ENCODE assay signal across 27 mouse cellular contexts in the genomic region with DNA sequence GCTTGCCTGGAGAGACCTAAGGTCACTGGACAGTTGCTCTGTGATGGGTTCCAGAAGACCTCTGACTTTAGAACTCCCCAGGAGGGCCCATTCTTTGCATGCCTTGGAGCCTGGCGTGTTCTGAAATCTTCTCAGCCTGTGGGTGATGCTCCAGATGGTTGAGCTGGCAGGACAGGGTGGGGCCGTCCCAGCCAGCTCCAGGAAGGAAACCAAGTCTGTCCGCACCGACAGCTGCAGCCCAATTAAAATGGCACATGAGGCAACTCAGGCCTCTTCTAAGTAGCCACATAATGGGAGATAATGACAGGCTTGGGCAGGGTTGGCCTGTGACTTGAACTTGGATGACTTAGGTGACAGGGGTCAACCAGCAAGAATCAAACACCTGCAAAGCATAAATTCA. TPM values are rescaled to one million over a fixed set of nuclear protein-coding genes. Genes with fewer than 3 reads are reported as not detected.
A peak's percentile ranks its signal among the peaks of the same experiment; 100 is the strongest.
DNase-seq lines count a peak whose midpoint lies in the region; ATAC-seq and TF ChIP-seq lines count a peak whose summit lies in the region.
"Had no signal": no experiment of that assay in that cellular context is flagged by ENCODE, and none has a peak within 500 bp of the region (broad histone marks: within the 10 kb centered on the region; RNA-seq: fewer than 3 reads in every experiment).

No protein-coding gene starts in this region.

- WGBS in kidney, embryonic 14.5 days = 42% methylated on average over 4 of the region's 4 CpGs
- WGBS in intestine, postnatal 0 days = 46% methylated on average over 4 of the region's 4 CpGs
- WGBS in hindbrain, postnatal 0 days = 48% methylated on average over 4 of the region's 4 CpGs

- no peaks in the 10 kb centered on the region for H3K27me3 ChIP-seq in kidney, embryonic 14.5 days (ENCODE audit: control insufficient read depth, insufficient read depth, low read length)
- no peaks in the 10 kb centered on the region for H3K27me3 ChIP-seq in Patski
- H3K27me3 ChIP-seq in intestine, postnatal 0 days (replicated peaks; ENCODE audit: control insufficient read depth, insufficient read depth, low read length) = no peaks in the 10 kb centered on the region
- no peaks in the 10 kb centered on the region; the same call in 1 of the 2 replicates for H3K27me3 ChIP-seq in hindbrain, postnatal 0 days (ENCODE audit: insufficient read depth, low read length)
- H3K27me3 ChIP-seq: hindbrain, embryonic 13.5 days; limb, embryonic 13.5 days; midbrain, embryonic 12.5 days had no signal

- CTCF ChIA-PET in Patski (lab: Charles Lee) = no interaction called here

- no peak for ATAC-seq in kidney, embryonic 14.5 days (ENCODE audit: low FRiP score, low TSS enrichment)
- ATAC-seq in Patski = no peak
- ATAC-seq in intestine, postnatal 0 days = no peak
- no peak for ATAC-seq in hindbrain, postnatal 0 days
- ATAC-seq: forebrain, embryonic 13.5 days had no signal

- no peaks in the 10 kb centered on the region for H3K36me3 ChIP-seq in kidney, embryonic 14.5 days (ENCODE audit: control insufficient read depth, insufficient read depth, low read length)
- H3K36me3 ChIP-seq in intestine, postnatal 0 days (ENCODE audit: control insufficient read depth, insufficient read depth) = no peaks in the 10 kb centered on the region
- H3K36me3 ChIP-seq in hindbrain, postnatal 0 days (ENCODE audit: insufficient read depth, low read length) = no peaks in the 10 kb centered on the region
- H3K36me3 ChIP-seq: heart, embryonic 12.5 days; hindbrain, embryonic 13.5 days; limb, embryonic 13.5 days; midbrain, embryonic 12.5 days had no signal

- no peak overlapping the region for H3K9ac ChIP-seq in kidney, embryonic 14.5 days (ENCODE audit: low read depth, low read length)
- no peak overlapping the region for H3K9ac ChIP-seq in intestine, postnatal 0 days (ENCODE audit: low read depth, low read length)
- H3K9ac ChIP-seq in hindbrain, postnatal 0 days (replicated peaks; ENCODE audit: low read length) = no peak overlapping the region
- H3K9ac ChIP-seq: forebrain, embryonic 13.5 days; heart, embryonic 12.5 days; hindbrain, embryonic 13.5 days; limb, embryonic 13.5 days; midbrain, embryonic 12.5 days had no signal

- 0 out of 2 replicates have a peak, but pooled peaks cover 2% of the 10 kb centered on the region for H3K4me1 ChIP-seq in kidney, embryonic 14.5 days (ENCODE audit: control insufficient read depth, insufficient read depth, low read length)
- no peaks in the 10 kb centered on the region for H3K4me1 ChIP-seq in intestine, postnatal 0 days (replicated peaks; ENCODE audit: control insufficient read depth, insufficient read depth, low read length)
- H3K4me1 ChIP-seq in hindbrain, postnatal 0 days (ENCODE audit: insufficient read depth, low read length) = peaks cover 1% of the 10 kb centered on the region; the same call in 1 of the 2 replicates
- H3K4me1 ChIP-seq: limb, embryonic 13.5 days had no signal

- peak; percentile 6 for DNase-seq in kidney, adult 18-20 months
- DNase-seq in Patski (ENCODE audit: low read depth, low spot score) = peak; percentile 13
- DNase-seq in kidney, postnatal 10 days = peak; percentile 12
- peak; percentile 7 for DNase-seq in yolk sac, embryonic 10.5 days (ENCODE audit: low spot score)
- DNase-seq in hindbrain, postnatal 0 days (ENCODE audit: low spot score) = no peak
- DNase-seq: adrenal gland, adult 8-10 months; cerebellum, adult 8-10 months; cerebellum, postnatal 25 days; gastrocnemius, adult 2 months; gastrocnemius, postnatal 36 days; heart, adult 18-20 months; heart, postnatal 4 days; lung, postnatal 36 days; spleen, adult 18-20 months; thymus, postnatal 14 days had no signal

- POLR2A ChIA-PET in Patski (lab: Charles Lee) = no interaction called here

- no peak overlapping the region for H3K4me3 ChIP-seq in kidney, embryonic 14.5 days (ENCODE audit: low read length)
- H3K4me3 ChIP-seq in intestine, postnatal 0 days (ENCODE audit: low read depth, low read length) = no peak overlapping the region
- no peak overlapping the region for H3K4me3 ChIP-seq in hindbrain, postnatal 0 days (ENCODE audit: low read length)
- H3K4me3 ChIP-seq: forebrain, embryonic 13.5 days; gastrocnemius, adult 2 months; heart, embryonic 12.5 days; hindbrain, embryonic 13.5 days; layer of hippocampus, adult 2 months; left cerebral cortex, adult 2 months; limb, embryonic 13.5 days; megakaryocyte, embryonic 14.5 days; midbrain, embryonic 12.5 days had no signal

- H3K4me2 ChIP-seq in kidney, embryonic 14.5 days (replicated peaks; ENCODE audit: low read depth, low read length) = no peak overlapping the region
- no peak overlapping the region for H3K4me2 ChIP-seq in intestine, postnatal 0 days (replicated peaks; ENCODE audit: low read depth)
- H3K4me2 ChIP-seq in hindbrain, postnatal 0 days (ENCODE audit: low read depth, low read length) = no peak overlapping the region
- H3K4me2 ChIP-seq: forebrain, embryonic 13.5 days; heart, embryonic 12.5 days; hindbrain, embryonic 13.5 days; limb, embryonic 13.5 days; liver, embryonic 11.5 days; midbrain, embryonic 12.5 days had no signal

- in situ Hi-C loops in Patski (cut with MboI; ENCODE audit: low pct_unique_long_range_greater_than_20kb) = no loop called here

- H3K27ac ChIP-seq in kidney, embryonic 14.5 days (ENCODE audit: low read depth, low read length) = no peak overlapping the region
- H3K27ac ChIP-seq in intestine, postnatal 0 days (ENCODE audit: low read depth, low read length) = no peak overlapping the region
- no peak overlapping the region for H3K27ac ChIP-seq in hindbrain, postnatal 0 days
- H3K27ac ChIP-seq: forebrain, embryonic 13.5 days; gastrocnemius, adult 2 months; hindbrain, embryonic 13.5 days; kidney, postnatal 0 days; layer of hippocampus, adult 2 months; left cerebral cortex, adult 2 months; limb, embryonic 13.5 days; midbrain, embryonic 12.5 days had no signal

- H3K9me3 ChIP-seq in kidney, embryonic 14.5 days (ENCODE audit: control insufficient read depth, low read length) = no peaks in the 10 kb centered on the region
- no peaks in the 10 kb centered on the region for H3K9me3 ChIP-seq in intestine, postnatal 0 days (ENCODE audit: control insufficient read depth)
- H3K9me3 ChIP-seq in hindbrain, postnatal 0 days (ENCODE audit: low read length) = no peaks in the 10 kb centered on the region
- H3K9me3 ChIP-seq: forebrain, embryonic 13.5 days; heart, embryonic 12.5 days; hindbrain, embryonic 13.5 days; limb, embryonic 13.5 days; megakaryocyte, embryonic 14.5 days; midbrain, embryonic 12.5 days had no signal

- no peak for TF ChIP-seq CTCF in Patski (IDR thresholded peaks at IDR 0.05)
- TF ChIP-seq CTCF in intestine, postnatal 0 days (IDR thresholded peaks at IDR 0.05; ENCODE audit: low read depth) = no peak
- no peak for TF ChIP-seq CTCF in hindbrain, postnatal 0 days (IDR thresholded peaks at IDR 0.05; ENCODE audit: low read depth)

RNA-seq across cellular contexts. Expression of a gene that starts 29.7 kb away (rescaled TPM):
- 271 and 343 TPM in 2 replicates for polyA plus RNA-seq in kidney, embryonic 14.5 days (2014; fragmentation: Nextera tagmentation; extraction: Ambion mirVana)
- 84.9 TPM for polyA plus RNA-seq in Patski (2021)
- polyA plus RNA-seq in intestine, postnatal 0 days (2015; fragmentation: Nextera tagmentation; extraction: Ambion mirVana) = 256 and 274 TPM in 2 replicates
- 106 and 267 TPM in 2 replicates for total RNA-seq in hindbrain, postnatal 0 days (2014; rRNA removed)
- 218 and 219 TPM in 2 replicates for polyA plus RNA-seq in hindbrain, postnatal 0 days (2015; fragmentation: Nextera tagmentation; extraction: Ambion mirVana)

RNA-seq across cellular contexts. Expression of a gene that starts 47.0 kb away (rescaled TPM):
- 0.24 and 0.53 TPM in 2 replicates for polyA plus RNA-seq in kidney, embryonic 14.5 days (2014; fragmentation: Nextera tagmentation; extraction: Ambion mirVana)
- polyA plus RNA-seq in Patski (2021) = 0.04 TPM
- polyA plus RNA-seq in intestine, postnatal 0 days (2015; fragmentation: Nextera tagmentation; extraction: Ambion mirVana) = 0.18 and 0.20 TPM in 2 replicates
- total RNA-seq in hindbrain, postnatal 0 days (2014; rRNA removed) = 13.8 and 20.5 TPM in 2 replicates
- polyA plus RNA-seq in hindbrain, postnatal 0 days (2015; fragmentation: Nextera tagmentation; extraction: Ambion mirVana) = 4.6 and 4.8 TPM in 2 replicates

RNA-seq across cellular contexts. Expression of a gene that starts 53.2 kb away (rescaled TPM):
- 5.3 and 11.9 TPM in 2 replicates for polyA plus RNA-seq in kidney, embryonic 14.5 days (2014; fragmentation: Nextera tagmentation; extraction: Ambion mirVana)
- polyA plus RNA-seq in Patski (2021) = 7.6 TPM
- 2.4 and 2.6 TPM in 2 replicates for polyA plus RNA-seq in intestine, postnatal 0 days (2015; fragmentation: Nextera tagmentation; extraction: Ambion mirVana)
- total RNA-seq in hindbrain, postnatal 0 days (2014; rRNA removed) = 25.7 and 28.6 TPM in 2 replicates
- polyA plus RNA-seq in hindbrain, postnatal 0 days (2015; fragmentation: Nextera tagmentation; extraction: Ambion mirVana) = 11.4 and 12.5 TPM in 2 replicates
